Mouse (Mus musculus) liver, embryonic 14.5 days (tissue): ENCODE results near the gene Kcnj14.

Experiments used
- CTCF ChIP-seq: IDR thresholded peaks from 2 replicates; pipeline ENCODE4 v1.5.1; 2016; ENCODE audit warnings: antibody characterized with exemption, low read depth, control low read depth
- EP300 ChIP-seq: IDR thresholded peaks from 2 replicates; pipeline ENCODE4 v1.6.1; 2016; ENCODE audit warnings: antibody characterized with exemption, low read depth

- TF ChIP-seq CTCF (no peak), EP300 (no peak)
Observed at GRCm38 (mm10) chr7:45786661-45787413, 37.7 kb downstream of the Kcnj14 start.
